Mouse (Mus musculus): ENCODE measurements around the gene Pacrg. TPM values are rescaled to one million over a fixed set of nuclear protein-coding genes. Genes with fewer than 3 reads are reported as not detected.

Gene Pacrg
- polyA plus RNA-seq, 1 experiment from 2014 or later = 0.89 TPM

DNA sequence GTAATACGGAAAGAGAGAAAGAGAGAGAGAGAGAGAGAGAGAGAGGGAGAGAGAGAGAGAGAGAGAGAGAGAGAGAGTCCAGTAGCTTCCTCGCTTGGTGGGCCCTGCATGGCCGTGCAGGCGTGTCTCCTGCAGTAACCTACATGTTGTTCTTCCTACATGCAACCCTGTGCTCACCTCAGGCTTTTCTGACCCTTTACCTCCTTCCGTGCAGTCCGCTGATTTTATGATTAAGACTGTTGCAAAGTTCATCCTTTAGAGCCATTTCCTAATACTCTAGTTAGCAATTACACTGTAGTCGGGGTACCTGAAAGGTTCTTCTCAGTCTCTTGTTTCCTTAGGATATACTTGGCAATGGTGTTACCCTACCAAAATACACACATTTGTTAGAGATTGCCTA, 196.5 kb downstream of the Pacrg start:
- 94% methylated on average over 7 of the region's 7 CpGs for WGBS

GRCm38 (mm10) chr17:10639816-10640215, 200.3 kb downstream of the Pacrg start:
- H3K9me3 ChIP-seq (ENCODE audit: control insufficient read depth, low read length) = no peaks in the 10 kb centered on the region
- 17% methylated on average over 1 of the region's 1 CpGs for WGBS
- no peak for DNase-seq (ENCODE audit: low spot score)
- no peak overlapping the region for H3K4me2 ChIP-seq (replicated peaks; ENCODE audit: low read depth)
- no peak for TF ChIP-seq EP300 (optimal IDR thresholded peaks at IDR 0.05)
- no peak for TF ChIP-seq CTCF (IDR thresholded peaks at IDR 0.05; ENCODE audit: low read depth)
- no peaks in the 10 kb centered on the region for H3K36me3 ChIP-seq (ENCODE audit: control insufficient read depth, insufficient read depth, low read length)
- ATAC-seq (ENCODE audit: low FRiP score, low TSS enrichment) = no peak
- H3K27me3 ChIP-seq (ENCODE audit: control insufficient read depth, insufficient read depth, low read length) = no peaks in the 10 kb centered on the region
- H3K4me3 ChIP-seq (ENCODE audit: low read depth, low read length) = no peak overlapping the region
- no peaks in the 10 kb centered on the region for H3K4me1 ChIP-seq (replicated peaks; ENCODE audit: control insufficient read depth, insufficient read depth)
- no peak overlapping the region for H3K9ac ChIP-seq (ENCODE audit: low read length)
- H3K27ac ChIP-seq (replicated peaks) = no peak overlapping the region

More for the DNA sequence above, 196.5 kb downstream of the Pacrg start:
- ATAC-seq (ENCODE audit: low FRiP score, low TSS enrichment) (no peak), DNase-seq (ENCODE audit: low spot score) (no peak)
- Histone ChIP-seq H3K27ac (replicated peaks) (no peak overlapping the region), H3K36me3 (ENCODE audit: control insufficient read depth, insufficient read depth, low read length) (no peaks in the 10 kb centered on the region), H3K4me3 (ENCODE audit: low read depth, low read length) (no peak overlapping the region), H3K9me3 (ENCODE audit: control insufficient read depth, low read length) (no peaks in the 10 kb centered on the region), H3K4me1 (replicated peaks; ENCODE audit: control insufficient read depth, insufficient read depth) (no peaks in the 10 kb centered on the region), H3K9ac (ENCODE audit: low read length) (no peak overlapping the region), H3K4me2 (replicated peaks; ENCODE audit: low read depth) (no peak overlapping the region), H3K27me3 (ENCODE audit: control insufficient read depth, insufficient read depth, low read length) (no peaks in the 10 kb centered on the region)
- TF ChIP-seq CTCF (IDR thresholded peaks at IDR 0.05; ENCODE audit: low read depth) (no peak), EP300 (optimal IDR thresholded peaks at IDR 0.05) (no peak)

- WGBS = 77% methylated on average over 8 of the region's 8 CpGs
Measured at GRCm38 (mm10) chr17:10635955-10636470, 204.1 kb downstream of the Pacrg start.

GRCm38 (mm10) chr17:10635470-10635869, 204.6 kb downstream of the Pacrg start:
- Histone ChIP-seq H3K4me2 (replicated peaks; ENCODE audit: low read depth) (no peak overlapping the region), H3K27me3 (ENCODE audit: control insufficient read depth, insufficient read depth, low read length) (no peaks in the 10 kb centered on the region), H3K4me1 (replicated peaks; ENCODE audit: control insufficient read depth, insufficient read depth) (no peaks in the 10 kb centered on the region), H3K27ac (replicated peaks) (no peak overlapping the region), H3K36me3 (ENCODE audit: control insufficient read depth, insufficient read depth, low read length) (no peaks in the 10 kb centered on the region), H3K4me3 (ENCODE audit: low read depth, low read length) (no peak overlapping the region), H3K9me3 (ENCODE audit: control insufficient read depth, low read length) (no peaks in the 10 kb centered on the region), H3K9ac (ENCODE audit: low read length) (no peak overlapping the region)
- ATAC-seq (ENCODE audit: low FRiP score, low TSS enrichment) (no peak), DNase-seq (ENCODE audit: low spot score) (no peak)
- TF ChIP-seq CTCF (IDR thresholded peaks at IDR 0.05; ENCODE audit: low read depth) (no peak), EP300 (optimal IDR thresholded peaks at IDR 0.05) (no peak)
- 89% methylated on average over 11 of the region's 11 CpGs for WGBS

More at GRCm38 (mm10) chr17:10635955-10636470, 204.1 kb downstream of the Pacrg start:
- ATAC-seq (ENCODE audit: low FRiP score, low TSS enrichment) (no peak), DNase-seq (ENCODE audit: low spot score) (no peak)
- Histone ChIP-seq H3K9ac (ENCODE audit: low read length) (no peak overlapping the region), H3K36me3 (ENCODE audit: control insufficient read depth, insufficient read depth, low read length) (no peaks in the 10 kb centered on the region), H3K27ac (replicated peaks) (no peak overlapping the region), H3K4me3 (ENCODE audit: low read depth, low read length) (no peak overlapping the region), H3K4me2 (replicated peaks; ENCODE audit: low read depth) (no peak overlapping the region), H3K27me3 (ENCODE audit: control insufficient read depth, insufficient read depth, low read length) (no peaks in the 10 kb centered on the region), H3K9me3 (ENCODE audit: control insufficient read depth, low read length) (no peaks in the 10 kb centered on the region), H3K4me1 (replicated peaks; ENCODE audit: control insufficient read depth, insufficient read depth) (no peaks in the 10 kb centered on the region)
- TF ChIP-seq EP300 (optimal IDR thresholded peaks at IDR 0.05) = no peak
- TF ChIP-seq CTCF (IDR thresholded peaks at IDR 0.05; ENCODE audit: low read depth) = no peak

- Histone ChIP-seq H3K27me3 (ENCODE audit: control insufficient read depth, insufficient read depth, low read length) (no peaks in the 10 kb centered on the region), H3K36me3 (ENCODE audit: control insufficient read depth, insufficient read depth, low read length) (no peaks in the 10 kb centered on the region), H3K9me3 (ENCODE audit: control insufficient read depth, low read length) (no peaks in the 10 kb centered on the region), H3K27ac (replicated peaks) (no peak overlapping the region), H3K4me2 (replicated peaks; ENCODE audit: low read depth) (no peak overlapping the region), H3K4me1 (replicated peaks; ENCODE audit: control insufficient read depth, insufficient read depth) (no peaks in the 10 kb centered on the region), H3K9ac (ENCODE audit: low read length) (no peak overlapping the region), H3K4me3 (ENCODE audit: low read depth, low read length) (no peak overlapping the region)
- DNase-seq (ENCODE audit: low spot score) = no peak
- TF ChIP-seq CTCF (IDR thresholded peaks at IDR 0.05; ENCODE audit: low read depth) (no peak), EP300 (optimal IDR thresholded peaks at IDR 0.05) (no peak)
- WGBS = 92% methylated on average over 6 of the region's 6 CpGs
- no peak for ATAC-seq (ENCODE audit: low FRiP score, low TSS enrichment)
Measured at GRCm38 (mm10) chr17:10635046-10635445, 205.1 kb downstream of the Pacrg start.

GRCm38 (mm10) chr17:10633769-10634168, 206.3 kb downstream of the Pacrg start:
- DNase-seq (ENCODE audit: low spot score) = no peak

More at GRCm38 (mm10) chr17:10633769-10634168, 206.3 kb downstream of the Pacrg start:
- no peaks in the 10 kb centered on the region for H3K36me3 ChIP-seq (ENCODE audit: control insufficient read depth, insufficient read depth, low read length)
- H3K4me1 ChIP-seq (replicated peaks; ENCODE audit: control insufficient read depth, insufficient read depth) = no peaks in the 10 kb centered on the region
- H3K4me3 ChIP-seq (ENCODE audit: low read depth, low read length) = no peak overlapping the region
- 77% methylated on average over 7 of the region's 7 CpGs for WGBS
- TF ChIP-seq EP300 (optimal IDR thresholded peaks at IDR 0.05) (no peak), CTCF (IDR thresholded peaks at IDR 0.05; ENCODE audit: low read depth) (no peak)
- no peak for ATAC-seq (ENCODE audit: low FRiP score, low TSS enrichment)
- no peak overlapping the region for H3K9ac ChIP-seq (ENCODE audit: low read length)
- H3K27me3 ChIP-seq (ENCODE audit: control insufficient read depth, insufficient read depth, low read length) = no peaks in the 10 kb centered on the region
- no peak overlapping the region for H3K4me2 ChIP-seq (replicated peaks; ENCODE audit: low read depth)
- no peak overlapping the region for H3K27ac ChIP-seq (replicated peaks)
- no peaks in the 10 kb centered on the region for H3K9me3 ChIP-seq (ENCODE audit: control insufficient read depth, low read length)

Data from stomach, postnatal 0 days (tissue).